Mouse (Mus musculus): ENCODE measurements around the gene Olfr750.

- TF ChIP-seq MAFK (IDR thresholded peaks at IDR 0.05; ENCODE audit: insufficient read depth, low read depth, low read length) (peak; percentile 56), CHD2 (IDR thresholded peaks at IDR 0.05; ENCODE audit: low read depth, low read length) (no peak), ZNF384 (IDR thresholded peaks at IDR 0.05; ENCODE audit: low read depth, low read length) (no peak), ZC3H11A (IDR thresholded peaks at IDR 0.05; ENCODE audit: borderline replicate concordance, low read depth, low read length) (no peak), HCFC1 (IDR thresholded peaks at IDR 0.05; ENCODE audit: borderline replicate concordance, insufficient read depth, low read length) (no peak)
These were observed 8.7 kb upstream of the Olfr750 start for GRCm38 (mm10) chr14:51082599-51083581.

Data from ES-E14 (cell line).